Mouse (Mus musculus): ENCODE results near the gene S1pr4.

- TF ChIP-seq CTCF (IDR thresholded peaks at IDR 0.05; ENCODE audit: insufficient read depth, low read depth, low read length) (no peak), POLR2A (IDR thresholded peaks at IDR 0.05; ENCODE audit: insufficient read depth, low read depth, low read length) (no peak)
These were observed 23.6 kb upstream of the S1pr4 start for GRCm38 (mm10) chr10:81523570-81523969.
